Mouse (Mus musculus): ENCODE results near the gene Esrrg. TPM values are rescaled to one million over a fixed set of nuclear protein-coding genes. Genes with fewer than 3 reads are reported as not detected.

The Esrrg gene
- total and polyA plus RNA-seq, 3 experiments, result not detected

GRCm38 (mm10) chr1:188093724-188094123, 485.1 kb downstream of the Esrrg start:
- H3K4me1 ChIP-seq (ENCODE audit: control insufficient read depth in 1 of 2, insufficient read depth in 2 of 2), result no peaks in the 10 kb centered on the region

GRCm38 (mm10) chr1:188101832-188102231, 493.2 kb downstream of the Esrrg start:
- no peaks in the 10 kb centered on the region for H3K79me2 ChIP-seq (replicated peaks; ENCODE audit: control insufficient read depth, extremely low read depth, insufficient read depth, poor library complexity, severe bottlenecking)
- dilution Hi-C loops (cut with MboI; ENCODE audit: extremely low pct_ligation_motif_present, extremely low pct_unique_long_range_greater_than_20kb, low sequenced_read_pairs) (no loop called here), in situ Hi-C loops (cut with MboI; ENCODE audit: low pct_ligation_motif_present, low pct_unique_long_range_greater_than_20kb, low sequenced_read_pairs) (no loop called here)
- H3K9me3 ChIP-seq (replicated peaks; ENCODE audit: low read length), result peaks cover 68% of the 10 kb centered on the region
- H3K27me3 ChIP-seq (replicated peaks), result no peaks in the 10 kb centered on the region
- H3K4me2 ChIP-seq (ENCODE audit: insufficient read depth, low read depth, poor library complexity, severe bottlenecking), result no peak overlapping the region
- H3K4me3 ChIP-seq (replicated peaks in 1 of 3; ENCODE audit: low read depth in 2 of 3, low read length in 2 of 3, poor library complexity in 1 of 3), result no peak overlapping the region
- TF ChIP-seq PAX5 (IDR thresholded peaks at IDR 0.05; ENCODE audit: low read length) (no peak), CHD2 (IDR thresholded peaks at IDR 0.05; ENCODE audit: low read length) (no peak), ZKSCAN1 (IDR thresholded peaks at IDR 0.05; ENCODE audit: borderline replicate concordance, low read depth, low read length) (no peak), USF2 (conservative IDR thresholded peaks at IDR 0.05; ENCODE audit: low read depth, low read length) (no peak), RCOR1 (conservative IDR thresholded peaks at IDR 0.05; ENCODE audit: low read depth, low read length) (no peak), CTCF (conservative IDR thresholded peaks at IDR 0.05 in 1 of 2, IDR thresholded peaks at IDR 0.05 in 1 of 2; ENCODE audit: low read depth in 2 of 2, low read length in 2 of 2) (no peak), MEF2A (IDR thresholded peaks at IDR 0.05; ENCODE audit: borderline replicate concordance, low read depth, low read length) (no peak), NRF1 (IDR thresholded peaks at IDR 0.05; ENCODE audit: low read depth, low read length) (no peak), ETS1 (conservative IDR thresholded peaks at IDR 0.05; ENCODE audit: low read depth, low read length) (no peak), SMC3 (IDR thresholded peaks at IDR 0.05; ENCODE audit: low read depth, low read length) (no peak), ZC3H11A (IDR thresholded peaks at IDR 0.05; ENCODE audit: low read depth, low read length) (no peak), TCF12 (IDR thresholded peaks at IDR 0.05; ENCODE audit: low read depth, low read length) (no peak), CHD1 (IDR thresholded peaks at IDR 0.05; ENCODE audit: low read depth, low read length) (no peak), KAT2A (IDR thresholded peaks at IDR 0.05; ENCODE audit: insufficient replicate concordance, low read length) (no peak), EP300 (IDR thresholded peaks at IDR 0.05; ENCODE audit: low read length) (no peak), E2F4 (IDR thresholded peaks at IDR 0.05; ENCODE audit: insufficient replicate concordance, low read depth, low read length) (no peak), TBP (conservative IDR thresholded peaks at IDR 0.05; ENCODE audit: low read depth, low read length) (no peak), NELFE (IDR thresholded peaks at IDR 0.05; ENCODE audit: low read depth, low read length) (no peak)
- H3K4me1 ChIP-seq (ENCODE audit: control insufficient read depth in 1 of 2, insufficient read depth in 2 of 2), result no peaks in the 10 kb centered on the region
- no peak overlapping the region for H3K9ac ChIP-seq (ENCODE audit: insufficient read depth, low read depth)
- no peak for DNase-seq (ENCODE audit: extremely low read depth)
- H3K27ac ChIP-seq (ENCODE audit: insufficient read depth, low read depth), result no peak overlapping the region
- no peaks in the 10 kb centered on the region for H3K36me3 ChIP-seq (replicated peaks in 1 of 2; ENCODE audit: control insufficient read depth in 1 of 2, insufficient read depth in 1 of 2, low read length in 1 of 2)

More at GRCm38 (mm10) chr1:188093724-188094123, 485.1 kb downstream of the Esrrg start:
- no peak overlapping the region for H3K4me2 ChIP-seq (ENCODE audit: insufficient read depth, low read depth, poor library complexity, severe bottlenecking)
- dilution Hi-C loops (cut with MboI; ENCODE audit: extremely low pct_ligation_motif_present, extremely low pct_unique_long_range_greater_than_20kb, low sequenced_read_pairs), result no loop called here
- in situ Hi-C loops (cut with MboI; ENCODE audit: low pct_ligation_motif_present, low pct_unique_long_range_greater_than_20kb, low sequenced_read_pairs), result no loop called here
- no peak overlapping the region for H3K4me3 ChIP-seq (replicated peaks in 1 of 3; ENCODE audit: low read depth in 2 of 3, low read length in 2 of 3, poor library complexity in 1 of 3)
- DNase-seq (ENCODE audit: extremely low read depth), result no peak
- H3K9me3 ChIP-seq (replicated peaks; ENCODE audit: low read length), result peaks cover 81% of the 10 kb centered on the region
- H3K27ac ChIP-seq (ENCODE audit: insufficient read depth, low read depth), result no peak overlapping the region
- TF ChIP-seq NRF1 (IDR thresholded peaks at IDR 0.05; ENCODE audit: low read depth, low read length) (no peak), MXI1 (IDR thresholded peaks at IDR 0.05; ENCODE audit: low read depth, low read length) (no peak), CTCF (conservative IDR thresholded peaks at IDR 0.05 in 1 of 2, IDR thresholded peaks at IDR 0.05 in 1 of 2; ENCODE audit: low read depth in 2 of 2, low read length in 2 of 2) (no peak), CHD1 (IDR thresholded peaks at IDR 0.05; ENCODE audit: low read depth, low read length) (no peak), ELF1 (IDR thresholded peaks at IDR 0.05; ENCODE audit: low read depth, low read length) (no peak), E2F4 (IDR thresholded peaks at IDR 0.05; ENCODE audit: insufficient replicate concordance, low read depth, low read length) (no peak), MAFK (IDR thresholded peaks at IDR 0.05; ENCODE audit: insufficient replicate concordance, low read length) (no peak), RCOR1 (conservative IDR thresholded peaks at IDR 0.05; ENCODE audit: low read depth, low read length) (no peak), USF2 (conservative IDR thresholded peaks at IDR 0.05; ENCODE audit: low read depth, low read length) (no peak), IRF4 (IDR thresholded peaks at IDR 0.05; ENCODE audit: low read depth, low read length) (no peak)
- no peaks in the 10 kb centered on the region for H3K27me3 ChIP-seq (replicated peaks)
- no peaks in the 10 kb centered on the region for H3K36me3 ChIP-seq (replicated peaks in 1 of 2; ENCODE audit: control insufficient read depth in 1 of 2, insufficient read depth in 1 of 2, low read length in 1 of 2)
- no peaks in the 10 kb centered on the region for H3K79me2 ChIP-seq (replicated peaks; ENCODE audit: control insufficient read depth, extremely low read depth, insufficient read depth, poor library complexity, severe bottlenecking)
- no peak overlapping the region for H3K9ac ChIP-seq (ENCODE audit: insufficient read depth, low read depth)
